ENCODE assay signal across 8 mouse cellular contexts in the genomic region with DNA sequence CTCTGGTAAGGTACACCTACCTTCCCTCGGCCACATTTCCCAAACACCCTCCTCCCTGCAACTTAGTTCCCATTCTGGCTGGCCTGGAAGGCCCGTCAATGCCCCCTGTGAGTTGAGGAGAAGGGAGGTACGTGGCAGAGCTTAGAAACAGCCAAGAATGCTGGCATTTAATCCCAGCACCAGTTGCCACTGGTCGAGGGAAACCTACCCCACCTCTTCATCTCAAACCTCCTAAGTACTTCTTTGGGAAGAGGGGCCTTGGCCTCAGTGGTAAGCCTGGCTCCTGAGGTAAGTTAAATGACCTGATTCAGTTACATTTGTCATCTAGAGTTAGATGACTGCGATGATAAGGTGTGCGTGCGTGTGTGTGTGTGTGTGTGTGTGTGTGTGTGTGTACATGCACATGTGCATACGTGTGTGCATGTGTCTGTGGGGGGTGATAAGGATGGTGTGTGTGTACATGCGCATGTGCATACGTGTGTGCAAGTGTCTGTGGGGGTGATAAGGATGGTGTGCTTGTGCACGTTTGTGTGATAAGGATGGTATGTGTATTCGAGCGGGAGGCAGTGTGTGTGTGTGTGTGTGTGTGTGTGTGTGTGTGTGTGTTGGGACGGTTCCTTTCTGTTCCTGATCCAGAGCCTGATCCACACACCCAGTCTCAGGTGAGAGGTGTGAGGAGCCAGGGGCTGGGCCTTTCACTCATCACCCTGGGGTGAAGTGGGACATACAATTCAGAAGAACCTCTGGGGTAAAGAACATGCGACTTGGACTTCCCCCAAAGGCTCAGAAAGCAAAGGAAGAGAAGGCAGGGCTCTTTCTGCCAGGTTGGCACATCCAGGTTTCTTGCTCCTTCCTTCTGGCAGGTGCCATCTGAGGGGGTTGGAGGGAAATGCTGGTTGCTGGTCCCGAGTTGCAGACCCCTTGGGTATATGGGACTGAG. TPM values are rescaled to one million over a fixed set of nuclear protein-coding genes. Genes with fewer than 3 reads are reported as not detected.
A peak's percentile ranks its signal among the peaks of the same experiment; 100 is the strongest.
DNase-seq lines count a peak whose midpoint lies in the region; ATAC-seq and TF ChIP-seq lines count a peak whose summit lies in the region.

No protein-coding gene starts in this region.

- H3K9ac ChIP-seq in liver, adult 2 months (ENCODE audit: low read depth, low read length): peak overlapping the region; percentile 99
- peak overlapping the region; percentile 87 for H3K9ac ChIP-seq in forebrain, embryonic 13.5 days
- peak overlapping the region; percentile 97 for H3K9ac ChIP-seq in limb, embryonic 14.5 days (ENCODE audit: low read depth, low read length, severe bottlenecking)

- TF ChIP-seq POLR2A in liver, adult 2 months (IDR thresholded peaks at IDR 0.05; ENCODE audit: extremely low read depth, insufficient read depth, low read length): no peak
- no peak for TF ChIP-seq POLR2A in limb, embryonic 14.5 days (IDR thresholded peaks at IDR 0.05; ENCODE audit: borderline replicate concordance, extremely low read depth, insufficient read depth, insufficient read length)
- no peak for TF ChIP-seq POLR2A in olfactory bulb, adult 2 months (IDR thresholded peaks at IDR 0.05; ENCODE audit: insufficient read depth, low read depth, low read length)

- no peaks in the 10 kb centered on the region for H3K9me3 ChIP-seq in forebrain, embryonic 13.5 days (replicated peaks)
- H3K9me3 ChIP-seq in limb, embryonic 14.5 days (ENCODE audit: control insufficient read depth, low read length): no peaks in the 10 kb centered on the region

- peak overlapping the region; percentile 92 for H3K4me3 ChIP-seq in liver, adult 2 months (ENCODE audit: insufficient read depth, low read depth, low read length)
- H3K4me3 ChIP-seq in forebrain, embryonic 13.5 days: peak overlapping the region; percentile 67
- H3K4me3 ChIP-seq in limb, embryonic 14.5 days (replicated peaks; ENCODE audit: low read length): peak overlapping the region; percentile 90
- peak overlapping the region; percentile 44 for H3K4me3 ChIP-seq in olfactory bulb, adult 2 months (ENCODE audit: insufficient read depth, low read depth, low read length)

- intact Hi-C loops in left cerebral cortex, postnatal 10 days (cut with DNase I): loop anchor here (2.0 kb wide), 2 partner anchors 81 to 107 kb away; no protein-coding TSS in a partner anchor

- peak overlapping the region; percentile 99 for H3K4me2 ChIP-seq in forebrain, embryonic 13.5 days
- H3K4me2 ChIP-seq in limb, embryonic 14.5 days (replicated peaks; ENCODE audit: low read depth, low read length, severe bottlenecking): peak overlapping the region; percentile 97

- peaks cover 7% of the 10 kb centered on the region; the same call in 1 of the 2 replicates for H3K36me3 ChIP-seq in liver, adult 2 months (ENCODE audit: control insufficient read depth, insufficient read depth, low read length)
- no peaks in the 10 kb centered on the region for H3K36me3 ChIP-seq in forebrain, embryonic 13.5 days (ENCODE audit: poor library complexity, severe bottlenecking)
- peaks cover 22% of the 10 kb centered on the region for H3K36me3 ChIP-seq in limb, embryonic 14.5 days (ENCODE audit: control insufficient read depth, insufficient read depth, low read length)

- H3K27me3 ChIP-seq in liver, adult 2 months (ENCODE audit: control insufficient read depth, insufficient read depth, low read length): no peaks in the 10 kb centered on the region
- H3K27me3 ChIP-seq in forebrain, embryonic 13.5 days: no peaks in the 10 kb centered on the region
- no peaks in the 10 kb centered on the region for H3K27me3 ChIP-seq in limb, embryonic 14.5 days (ENCODE audit: control insufficient read depth, insufficient read depth, low read length)

- no peak for TF ChIP-seq CTCF in liver, adult 2 months (IDR thresholded peaks at IDR 0.05; ENCODE audit: low read depth, low read length)
- TF ChIP-seq CTCF in olfactory bulb, adult 2 months (IDR thresholded peaks at IDR 0.05; ENCODE audit: insufficient read depth, low read depth, low read length): no peak

- ATAC-seq in forebrain, embryonic 13.5 days: no peak
- ATAC-seq in limb, embryonic 14.5 days (ENCODE audit: low FRiP score, low read depth): no peak

- WGBS in liver, adult 2 months: 6% methylated on average over 16 of the region's 16 CpGs
- 60% methylated on average over 16 of the region's 16 CpGs for WGBS in forebrain, embryonic 13.5 days
- WGBS in limb, embryonic 14.5 days: 27% methylated on average over 16 of the region's 16 CpGs
- WGBS in olfactory bulb, adult 2 months: 67% methylated on average over 16 of the region's 16 CpGs

- H3K79me2 ChIP-seq in liver, adult 2 months (ENCODE audit: control insufficient read depth, insufficient read depth, low read length): peaks cover 11% of the 10 kb centered on the region

- peaks cover 13% of the 10 kb centered on the region for H3K4me1 ChIP-seq in liver, adult 2 months (ENCODE audit: control insufficient read depth, insufficient read depth, low read length)
- peaks cover 32% of the 10 kb centered on the region for H3K4me1 ChIP-seq in forebrain, embryonic 13.5 days
- H3K4me1 ChIP-seq in limb, embryonic 14.5 days (ENCODE audit: control insufficient read depth, insufficient read depth, low read length): peaks cover 40% of the 10 kb centered on the region
- H3K4me1 ChIP-seq in olfactory bulb, adult 2 months (ENCODE audit: control insufficient read depth, insufficient read depth, low read length): peaks cover 20% of the 10 kb centered on the region

- H3K27ac ChIP-seq in liver, adult 2 months (replicated peaks; ENCODE audit: insufficient read depth, low read depth, low read length): peak overlapping the region; percentile 98
- H3K27ac ChIP-seq in forebrain, embryonic 13.5 days: peak overlapping the region; percentile 82
- peak overlapping the region; percentile 96 for H3K27ac ChIP-seq in limb, embryonic 14.5 days (replicated peaks; ENCODE audit: low read depth, low read length)
- no peak overlapping the region for H3K27ac ChIP-seq in olfactory bulb, adult 2 months (ENCODE audit: insufficient read depth, low read depth, low read length)

- DNase-seq in liver, adult 2 months (ENCODE audit: extremely low read depth, low read depth, low spot score): peak; percentile 61
- no peak for DNase-seq in liver
- no peak for DNase-seq in limb, embryonic 14.5 days (ENCODE audit: low spot score)
- no peak for DNase-seq in natural killer cell, adult 2 months (ENCODE audit: low spot score in 2 of 2)
- no peak for DNase-seq in gastrocnemius, postnatal 25 days
- DNase-seq in left cerebral cortex, postnatal 10 days (ENCODE audit: extremely low spot score in 1 of 2, low spot score in 2 of 2): no peak

RNA-seq across cellular contexts. Expression of a gene that starts 1.1 kb away (rescaled TPM):
- 662 and 813 TPM in 2 replicates for total RNA-seq in liver, adult 2 months (2014; rRNA removed)
- polyA plus RNA-seq in liver, adult 2 months (2012; rRNA removed): 1,830 and 2,620 TPM in 2 replicates
- polyA plus RNA-seq in forebrain, embryonic 13.5 days (2015; fragmentation: Nextera tagmentation; extraction: Ambion mirVana): 131 TPM in 2 replicates
- polyA plus RNA-seq in limb, embryonic 14.5 days (2012; rRNA removed): 942 and 1,029 TPM in 2 replicates
- 1,086 and 1,234 TPM in 2 replicates for polyA plus RNA-seq in limb, embryonic 14.5 days (2014; fragmentation: Nextera tagmentation; extraction: Ambion mirVana)
- not detected in 2 replicates for polyA plus RNA-seq in olfactory bulb, adult 2 months (2012; ENCODE audit: insufficient read depth, insufficient read length, low replicate concordance, missing spikeins)
- 10 to 100 TPM; 38.6 to 49.1 TPM for total RNA-seq in gastrocnemius, postnatal 25 days (2021)
- total RNA-seq in left cerebral cortex, postnatal 10 days (2021): 10 to 100 TPM; 78.1 to 83.3 TPM

RNA-seq across cellular contexts. Expression of a gene that starts 18.1 kb away (rescaled TPM):
- total RNA-seq in liver, adult 2 months (2014; rRNA removed): 1.8 and 4.2 TPM in 2 replicates
- polyA plus RNA-seq in liver, adult 2 months (2012; rRNA removed): 0.22 and 0.31 TPM in 2 replicates
- 276 and 284 TPM in 2 replicates for polyA plus RNA-seq in forebrain, embryonic 13.5 days (2015; fragmentation: Nextera tagmentation; extraction: Ambion mirVana)
- polyA plus RNA-seq in limb, embryonic 14.5 days (2012; rRNA removed): 98.2 and 134 TPM in 2 replicates
- polyA plus RNA-seq in limb, embryonic 14.5 days (2014; fragmentation: Nextera tagmentation; extraction: Ambion mirVana): 205 and 209 TPM in 2 replicates
- 288 TPM in 1 of 2 replicates, not detected in the other for polyA plus RNA-seq in olfactory bulb, adult 2 months (2012; ENCODE audit: insufficient read depth, insufficient read length, low replicate concordance, missing spikeins)
- 1 to 10 TPM; 2.3 to 3.8 TPM for total RNA-seq in gastrocnemius, postnatal 25 days (2021)
- total RNA-seq in left cerebral cortex, postnatal 10 days (2021): 10 to 100 TPM; 10.1 to 12.0 TPM

RNA-seq across cellular contexts. Expression of a gene that starts 47.0 kb away (rescaled TPM):
- 0.27 and 0.46 TPM in 2 replicates for total RNA-seq in liver, adult 2 months (2014; rRNA removed)
- polyA plus RNA-seq in liver, adult 2 months (2012; rRNA removed): 0.27 and 1.2 TPM in 2 replicates
- polyA plus RNA-seq in forebrain, embryonic 13.5 days (2015; fragmentation: Nextera tagmentation; extraction: Ambion mirVana): not detected in 2 replicates
- 1.6 and 1.7 TPM in 2 replicates for polyA plus RNA-seq in limb, embryonic 14.5 days (2012; rRNA removed)
- 1.5 and 2.5 TPM in 2 replicates for polyA plus RNA-seq in limb, embryonic 14.5 days (2014; fragmentation: Nextera tagmentation; extraction: Ambion mirVana)
- polyA plus RNA-seq in olfactory bulb, adult 2 months (2012; ENCODE audit: insufficient read depth, insufficient read length, low replicate concordance, missing spikeins): not detected in 2 replicates
- under 1 TPM in 1 of 2 experiments, not detected in 1; 0.05 TPM for total RNA-seq in gastrocnemius, postnatal 25 days (2021)
- under 1 TPM in 1 of 2 experiments, not detected in 1; 0.51 TPM for total RNA-seq in left cerebral cortex, postnatal 10 days (2021)

RNA-seq across cellular contexts. Expression of a gene that starts 59.3 kb away (rescaled TPM):
- total RNA-seq in liver, adult 2 months (2014; rRNA removed): not detected in 2 replicates
- 0.11 TPM in 1 of 2 replicates, not detected in the other for polyA plus RNA-seq in liver, adult 2 months (2012; rRNA removed)
- polyA plus RNA-seq in forebrain, embryonic 13.5 days (2015; fragmentation: Nextera tagmentation; extraction: Ambion mirVana): 0.21 TPM in 1 of 2 replicates, not detected in the other
- polyA plus RNA-seq in limb, embryonic 14.5 days (2012; rRNA removed): 1.3 and 2.2 TPM in 2 replicates
- polyA plus RNA-seq in limb, embryonic 14.5 days (2014; fragmentation: Nextera tagmentation; extraction: Ambion mirVana): 0.41 and 0.45 TPM in 2 replicates
- not detected in 2 replicates for polyA plus RNA-seq in olfactory bulb, adult 2 months (2012; ENCODE audit: insufficient read depth, insufficient read length, low replicate concordance, missing spikeins)
- not detected for total RNA-seq in gastrocnemius, postnatal 25 days (2021)
- 1 to 10 TPM; 4.1 to 5.1 TPM for total RNA-seq in left cerebral cortex, postnatal 10 days (2021)

Comparison
In these comparisons a context has a peak if more than half of its experiments do, and no peak if none do; other contexts are left out.
1. RNA of a gene that starts 1.1 kb away (polyA plus RNA-seq): 1,830 to 2,620 TPM in liver, adult 2 months, 942 to 1,234 TPM in limb, embryonic 14.5 days and 131 TPM in forebrain, embryonic 13.5 days; not detected in olfactory bulb, adult 2 months; every median in the first group is over 100 times any median in the second.
2. RNA of a gene that starts 18.1 kb away (polyA plus RNA-seq): 288 TPM in olfactory bulb, adult 2 months, 276 to 284 TPM in forebrain, embryonic 13.5 days and 98.2 to 209 TPM in limb, embryonic 14.5 days; 0.22 to 0.31 TPM in liver, adult 2 months; every median in the first group is over 10 times any median in the second.
3. Peak in every context shown above with its lines, with median percentiles within 50 percentile points of each other: H3K4me3 ChIP-seq and H3K9ac ChIP-seq.